Mouse (Mus musculus) B cell, adult 62 days (primary cell): ENCODE data around the gene Ms4a4c. TPM values are rescaled to one million over a fixed set of nuclear protein-coding genes. Genes with fewer than 3 reads are reported as not detected.

Experiments used
- total RNA-seq: library from RNA; stranded (reverse); gene quantifications from 4 replicates; pipeline ENCODE4 v1.2.4, GENCODE M21; 2023

Gene Ms4a4c
- total RNA-seq = 170 to 195 TPM (median 183 TPM) in 4 replicates

GRCm38 (mm10) chr19:11404527-11404926 is at the start of gene Ms4a4c:
Gene Ms4a4c, plus strand, starts transcription at chr19:11404770.

DNA sequence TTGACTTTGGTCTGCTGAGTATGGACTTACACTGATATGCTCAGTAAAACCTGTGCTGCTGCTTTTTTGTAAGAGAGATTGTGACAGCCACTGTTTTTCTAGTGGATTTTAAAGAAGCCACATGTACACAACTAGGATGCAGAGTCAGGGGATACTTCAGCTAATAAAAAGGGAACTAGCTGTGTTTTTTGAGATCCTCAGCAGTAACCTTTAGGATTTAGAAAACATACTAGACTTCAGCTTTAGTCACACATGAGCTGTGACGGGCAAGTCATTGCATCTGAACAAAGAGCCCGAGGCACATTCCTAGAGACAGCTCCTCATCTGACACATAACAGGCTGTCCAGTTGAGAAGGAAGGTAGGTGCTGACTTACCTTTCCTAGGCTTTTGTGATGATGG is 29.3 kb upstream of the Ms4a4c start, which contains the start of gene Ms4a4a:
Ms4a4a (plus strand) TSS at position 251 of the 400 bp plus-strand sequence.

DNA sequence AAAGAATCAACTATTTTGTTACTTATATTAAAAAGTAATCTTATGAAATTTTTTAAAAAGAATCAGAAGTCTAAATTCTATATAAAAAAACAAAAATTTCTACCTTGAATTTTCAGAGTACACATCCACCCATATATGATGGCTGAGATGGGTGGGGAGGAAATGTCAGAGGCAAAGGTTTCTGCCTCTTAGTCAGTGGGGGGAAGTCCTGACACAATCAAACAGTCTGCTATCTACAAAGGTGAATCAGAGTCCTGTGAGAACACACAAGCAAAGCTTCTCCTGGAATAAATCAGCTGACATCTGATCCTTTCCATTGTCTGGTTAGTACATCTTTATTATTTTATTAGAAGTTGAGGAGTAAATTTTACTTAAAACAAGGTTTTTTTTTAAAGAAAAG is 38.8 kb downstream of the Ms4a4c start, which contains the start of gene Ms4a4b:
Ms4a4b (plus strand) TSS at position 216 of the 400 bp plus-strand sequence.

DNA sequence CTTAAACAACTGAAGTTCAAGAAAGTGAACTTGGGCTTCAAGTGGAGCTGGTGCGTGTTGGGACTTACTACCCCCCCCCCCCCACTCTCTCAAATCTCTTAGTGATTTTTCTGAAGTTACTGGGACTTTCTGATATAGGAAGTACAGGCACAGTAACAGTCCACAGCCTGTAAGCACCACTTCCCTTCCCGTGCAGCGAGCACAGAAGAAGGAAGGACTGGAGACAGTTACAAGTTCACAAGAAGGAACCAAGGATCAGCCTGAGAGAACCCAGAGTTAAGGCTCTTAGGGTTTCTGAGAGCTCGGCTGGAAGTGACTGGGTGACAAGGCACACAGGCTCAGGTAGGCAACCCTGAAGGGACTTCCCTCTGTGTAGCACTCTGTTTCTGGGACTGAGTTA is 64.6 kb downstream of the Ms4a4c start, which contains the start of gene Ms4a6c:
Ms4a6c (plus strand) TSS at position 152 of the 400 bp plus-strand sequence.

Other genes with a start within 250 kb of the Ms4a4c start
- not detected in 4 replicates for gene 1700025F22Rik, start 239.4 kb upstream of the Ms4a4c start, total RNA-seq
- gene Ms4a13, start 208.0 kb upstream of the Ms4a4c start, total RNA-seq = not detected in 4 replicates
- gene Ms4a12, start 172.3 kb upstream of the Ms4a4c start, total RNA-seq = 0.55 to 1.2 TPM (median 0.81 TPM) in 4 replicates
- 679 to 695 TPM (median 691 TPM) in 4 replicates for gene Ms4a1, start 138.5 kb upstream of the Ms4a4c start, total RNA-seq
- gene Ms4a5, start 120.9 kb upstream of the Ms4a4c start, total RNA-seq = not detected in 4 replicates
- 0.54 to 1.1 TPM (median 0.64 TPM) in 4 replicates for gene Ms4a14, start 90.3 kb upstream of the Ms4a4c start, total RNA-seq
- 1.8 to 2.7 TPM (median 2.3 TPM) in 4 replicates for gene Ms4a7, start 68.6 kb upstream of the Ms4a4c start, total RNA-seq
- gene Ms4a4a, start 29.2 kb upstream of the Ms4a4c start, total RNA-seq = 1.0 to 1.5 TPM (median 1.2 TPM) in 4 replicates
- 16.3 to 21.1 TPM (median 18.4 TPM) in 4 replicates for gene Ms4a4b, start 38.8 kb downstream of the Ms4a4c start, total RNA-seq
- 15.3 to 23.6 TPM (median 17.7 TPM) in 4 replicates for gene Ms4a6c, start 64.6 kb downstream of the Ms4a4c start, total RNA-seq
- gene Gm8369, start 81.2 kb downstream of the Ms4a4c start, total RNA-seq = 187 to 210 TPM (median 201 TPM) in 4 replicates
- gene Ms4a6b, start 111.7 kb downstream of the Ms4a4c start, total RNA-seq = 70.8 to 89.5 TPM (median 81.5 TPM) in 4 replicates
- 0.51 TPM in 1 of 4 replicates, not detected in the others for gene Ms4a4d, start 132.0 kb downstream of the Ms4a4c start, total RNA-seq
- 2.6 to 3.6 TPM (median 3.3 TPM) in 4 replicates for gene Ms4a6d, start 200.1 kb downstream of the Ms4a4c start, total RNA-seq
- gene Ms4a2, start 218.9 kb downstream of the Ms4a4c start, total RNA-seq = not detected in 4 replicates
- not detected in 4 replicates for gene Ms4a3, start 236.1 kb downstream of the Ms4a4c start, total RNA-seq